Mouse (Mus musculus): ENCODE data around the gene Filip1. TPM values are rescaled to one million over a fixed set of nuclear protein-coding genes. Genes with fewer than 3 reads are reported as not detected.

The Filip1 gene
- polyA plus RNA-seq, 1 experiment from 2014 or later: 5.9 TPM

- H3K27me3 ChIP-seq (ENCODE audit: insufficient read depth, low read length): no peaks in the 10 kb centered on the region
- TF ChIP-seq CTCF (IDR thresholded peaks at IDR 0.05; ENCODE audit: low read depth): no peak
- ATAC-seq (replicated peaks; ENCODE audit: low FRiP score, low read depth) (no peak), DNase-seq (ENCODE audit: low spot score) (no peak)
- no peak overlapping the region for H3K27ac ChIP-seq
- no peaks in the 10 kb centered on the region for H3K36me3 ChIP-seq (ENCODE audit: insufficient read depth, low read length)
- 90% methylated on average over 5 of the region's 5 CpGs for WGBS
- no peak overlapping the region for H3K4me3 ChIP-seq (replicated peaks; ENCODE audit: low read depth, low read length)
- no peak overlapping the region for H3K9ac ChIP-seq (ENCODE audit: low read depth, low read length)
- H3K9me3 ChIP-seq (replicated peaks; ENCODE audit: low read length): no peaks in the 10 kb centered on the region
- H3K4me1 ChIP-seq (replicated peaks; ENCODE audit: insufficient read depth, low read length): no peaks in the 10 kb centered on the region
- no peak overlapping the region for H3K4me2 ChIP-seq (ENCODE audit: low read length)
Observed at GRCm38 (mm10) chr9:79912971-79913370, 99.7 kb downstream of the Filip1 start.

GRCm38 (mm10) chr9:79910166-79910565 lies 102.5 kb downstream of the Filip1 start:
- 90% methylated on average over 3 of the region's 3 CpGs for WGBS
- TF ChIP-seq CTCF (IDR thresholded peaks at IDR 0.05; ENCODE audit: low read depth): no peak
- no peak for DNase-seq (ENCODE audit: low spot score)

GRCm38 (mm10) chr9:79898815-79899214 lies 113.8 kb downstream of the Filip1 start:
- Histone ChIP-seq H3K4me2 (ENCODE audit: low read length) (no peak overlapping the region), H3K36me3 (ENCODE audit: insufficient read depth, low read length) (no peaks in the 10 kb centered on the region), H3K9ac (ENCODE audit: low read depth, low read length) (no peak overlapping the region), H3K9me3 (replicated peaks; ENCODE audit: low read length) (no peaks in the 10 kb centered on the region), H3K4me1 (replicated peaks; ENCODE audit: insufficient read depth, low read length) (no peaks in the 10 kb centered on the region), H3K27ac (no peak overlapping the region), H3K27me3 (ENCODE audit: insufficient read depth, low read length) (no peaks in the 10 kb centered on the region), H3K4me3 (replicated peaks; ENCODE audit: low read depth, low read length) (no peak overlapping the region)
- WGBS: 63% methylated on average over 3 of the region's 3 CpGs
- ATAC-seq (replicated peaks; ENCODE audit: low FRiP score, low read depth) (no peak), DNase-seq (ENCODE audit: low spot score) (no peak)
- no peak for TF ChIP-seq CTCF (IDR thresholded peaks at IDR 0.05; ENCODE audit: low read depth)

More at GRCm38 (mm10) chr9:79910166-79910565, 102.5 kb downstream of the Filip1 start:
- H3K4me1 ChIP-seq (replicated peaks; ENCODE audit: insufficient read depth, low read length): no peaks in the 10 kb centered on the region
- H3K4me2 ChIP-seq (ENCODE audit: low read length): no peak overlapping the region
- H3K9me3 ChIP-seq (replicated peaks; ENCODE audit: low read length): no peaks in the 10 kb centered on the region
- H3K9ac ChIP-seq (ENCODE audit: low read depth, low read length): no peak overlapping the region
- no peaks in the 10 kb centered on the region for H3K27me3 ChIP-seq (ENCODE audit: insufficient read depth, low read length)
- no peak overlapping the region for H3K27ac ChIP-seq
- no peak for ATAC-seq (replicated peaks; ENCODE audit: low FRiP score, low read depth)
- H3K4me3 ChIP-seq (replicated peaks; ENCODE audit: low read depth, low read length): no peak overlapping the region
- no peaks in the 10 kb centered on the region for H3K36me3 ChIP-seq (ENCODE audit: insufficient read depth, low read length)

GRCm38 (mm10) chr9:79894665-79895064 lies 118.0 kb downstream of the Filip1 start:
- WGBS: 72% methylated on average over 5 of the region's 5 CpGs
- Histone ChIP-seq H3K27me3 (ENCODE audit: insufficient read depth, low read length) (no peaks in the 10 kb centered on the region), H3K4me1 (replicated peaks; ENCODE audit: insufficient read depth, low read length) (no peaks in the 10 kb centered on the region), H3K36me3 (ENCODE audit: insufficient read depth, low read length) (no peaks in the 10 kb centered on the region), H3K9ac (ENCODE audit: low read depth, low read length) (no peak overlapping the region), H3K4me2 (ENCODE audit: low read length) (no peak overlapping the region), H3K9me3 (replicated peaks; ENCODE audit: low read length) (no peaks in the 10 kb centered on the region), H3K4me3 (replicated peaks; ENCODE audit: low read depth, low read length) (no peak overlapping the region), H3K27ac (no peak overlapping the region)
- no peak for TF ChIP-seq CTCF (IDR thresholded peaks at IDR 0.05; ENCODE audit: low read depth)
- no peak for ATAC-seq (replicated peaks; ENCODE audit: low FRiP score, low read depth)
- no peak for DNase-seq (ENCODE audit: low spot score)

- Histone ChIP-seq H3K27me3 (ENCODE audit: insufficient read depth, low read length) (no peaks in the 10 kb centered on the region), H3K4me1 (replicated peaks; ENCODE audit: insufficient read depth, low read length) (no peaks in the 10 kb centered on the region), H3K9me3 (replicated peaks; ENCODE audit: low read length) (no peaks in the 10 kb centered on the region), H3K9ac (ENCODE audit: low read depth, low read length) (no peak overlapping the region), H3K36me3 (ENCODE audit: insufficient read depth, low read length) (no peaks in the 10 kb centered on the region), H3K4me3 (replicated peaks; ENCODE audit: low read depth, low read length) (no peak overlapping the region), H3K27ac (no peak overlapping the region), H3K4me2 (ENCODE audit: low read length) (no peak overlapping the region)
- 60% methylated on average over 4 of the region's 4 CpGs for WGBS
- no peak for TF ChIP-seq CTCF (IDR thresholded peaks at IDR 0.05; ENCODE audit: low read depth)
- no peak for DNase-seq (ENCODE audit: low spot score)
- ATAC-seq (replicated peaks; ENCODE audit: low FRiP score, low read depth): no peak
Observed at GRCm38 (mm10) chr9:79893841-79894612, 118.6 kb downstream of the Filip1 start.

- Histone ChIP-seq H3K36me3 (ENCODE audit: insufficient read depth, low read length) (no peaks in the 10 kb centered on the region), H3K27ac (no peak overlapping the region), H3K9ac (ENCODE audit: low read depth, low read length) (no peak overlapping the region), H3K27me3 (ENCODE audit: insufficient read depth, low read length) (no peaks in the 10 kb centered on the region), H3K4me3 (replicated peaks; ENCODE audit: low read depth, low read length) (no peak overlapping the region), H3K9me3 (replicated peaks; ENCODE audit: low read length) (no peaks in the 10 kb centered on the region), H3K4me2 (ENCODE audit: low read length) (no peak overlapping the region), H3K4me1 (replicated peaks; ENCODE audit: insufficient read depth, low read length) (no peaks in the 10 kb centered on the region)
- ATAC-seq (replicated peaks; ENCODE audit: low FRiP score, low read depth): no peak
- TF ChIP-seq CTCF (IDR thresholded peaks at IDR 0.05; ENCODE audit: low read depth): no peak
- 93% methylated on average over 1 of the region's 1 CpGs for WGBS
- DNase-seq (ENCODE audit: low spot score): no peak
Observed at GRCm38 (mm10) chr9:79892183-79892582, 120.5 kb downstream of the Filip1 start.
